Mouse (Mus musculus) gastrocnemius, postnatal 4 days (tissue): Measurements from ENCODE around the gene Sec31b. TPM values are rescaled to one million over a fixed set of nuclear protein-coding genes. Genes with fewer than 3 reads are reported as not detected.

Source experiments
- DNase-seq, 2 experiments: peaks; one replicate each; pipeline ENCODE4 v3.0.0; 2021 to 2022; ENCODE audit warnings: low spot score in 2 of 2, mixed read lengths in 2 of 2
- total RNA-seq, 2 experiments: library from RNA; stranded (reverse); gene quantifications; 2 replicates each; pipeline ENCODE4 v1.2.3; 2021

The Sec31b gene
- total RNA-seq, 2 experiments from 2014 or later: 3.1 to 3.3 TPM

- DNase-seq: no peak
Observed at GRCm38 (mm10) chr19:44537416-44537815, 8.2 kb downstream of the Sec31b start.

- no peak for DNase-seq
Observed at GRCm38 (mm10) chr19:44535376-44535775, 10.3 kb downstream of the Sec31b start.

GRCm38 (mm10) chr19:44530018-44530417, 15.6 kb downstream of the Sec31b start:
- DNase-seq: no peak

DNA sequence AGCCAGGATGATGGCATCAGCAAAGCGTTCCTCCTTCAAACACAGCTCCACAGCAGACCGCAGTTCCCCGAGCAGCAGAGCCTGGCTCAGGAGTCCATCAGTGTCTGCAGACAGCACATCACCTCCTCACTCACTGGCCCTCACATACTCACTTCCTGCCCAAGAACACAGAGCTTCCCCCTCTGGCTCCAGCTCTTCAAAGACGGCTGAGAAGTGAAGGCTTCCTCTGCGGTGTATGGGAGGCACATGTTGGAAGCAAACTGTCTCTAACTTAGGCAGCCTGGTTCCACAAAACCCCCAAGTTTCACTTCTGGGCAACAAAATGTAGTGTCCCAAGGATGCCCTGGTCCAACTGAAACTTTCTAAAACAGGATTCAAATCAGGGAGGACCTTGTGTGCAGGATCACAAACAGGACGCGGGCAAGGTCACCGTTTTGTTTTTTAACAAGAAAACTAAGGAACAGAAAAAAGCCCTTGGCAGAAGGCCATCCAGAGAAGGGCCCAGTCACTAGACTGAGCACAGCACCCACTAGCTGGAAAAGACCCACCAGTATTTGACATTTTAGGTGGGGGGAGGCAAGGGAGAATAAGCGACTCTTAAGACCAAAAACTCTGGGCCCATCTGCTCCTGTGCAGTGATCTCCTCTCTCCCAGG, 20.0 kb downstream of the Sec31b start:
- no peak for DNase-seq

DNA sequence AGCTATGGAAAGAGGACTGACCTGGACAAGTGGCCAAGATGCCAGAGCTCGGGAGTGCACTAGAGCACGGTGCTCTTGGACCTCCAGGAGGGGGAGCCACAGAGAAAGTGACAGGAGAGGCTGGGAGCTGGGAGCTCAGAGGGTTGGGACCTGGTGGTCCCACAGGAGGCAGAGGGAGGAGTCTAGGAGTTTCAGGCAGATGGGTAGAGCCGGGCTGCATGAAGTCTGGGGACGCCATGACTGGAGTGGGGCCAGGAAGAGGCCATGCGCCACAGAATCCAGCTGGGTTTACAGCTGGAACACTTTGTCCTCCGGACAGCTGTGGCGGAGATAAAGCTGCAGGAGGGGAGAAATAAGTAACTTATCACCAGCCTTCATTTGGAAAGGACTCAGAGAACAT, 26.5 kb downstream of the Sec31b start:
- peak in 1 of 2 experiments; percentile 35 for DNase-seq

DNA sequence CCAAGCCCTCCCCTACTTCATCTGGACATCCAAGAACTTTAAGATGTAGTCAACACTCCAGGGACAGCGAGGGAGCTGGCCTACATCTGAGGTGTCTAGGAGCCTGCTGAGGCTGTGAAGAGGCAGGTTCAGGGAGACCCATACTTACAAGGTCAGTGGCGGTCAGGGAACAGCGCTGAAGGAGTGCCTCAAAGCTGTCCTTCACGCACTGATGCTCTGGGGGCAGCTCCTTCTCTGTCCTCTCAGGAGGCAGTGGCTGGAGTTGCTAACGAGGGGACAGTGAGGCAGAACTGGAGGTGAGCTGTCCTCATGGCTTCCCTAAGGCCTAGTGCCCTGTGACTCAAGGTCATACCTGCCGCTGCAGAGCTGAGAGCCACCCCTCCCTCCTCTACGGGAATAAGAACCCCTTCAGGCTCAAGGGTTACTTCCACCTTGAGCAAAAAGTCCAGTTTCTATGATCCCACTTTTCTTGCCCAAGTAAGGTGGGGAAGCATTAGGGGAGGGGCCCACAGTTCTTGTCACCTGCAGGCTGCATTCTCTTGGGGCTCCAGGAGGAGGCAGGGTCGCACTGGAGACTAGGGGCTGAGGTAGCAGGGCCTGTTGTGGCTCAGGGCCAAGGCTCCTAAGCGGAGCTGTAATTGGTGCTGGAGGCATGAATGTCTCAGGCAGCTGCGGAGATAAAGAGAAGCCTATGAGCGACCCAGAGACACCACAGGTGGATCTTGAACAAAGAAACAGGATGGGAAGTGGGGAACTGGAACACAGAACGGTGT, 27.5 kb downstream of the Sec31b start:
- no peak for DNase-seq

- DNase-seq: no peak
Observed at GRCm38 (mm10) chr19:44515769-44516168, 29.9 kb downstream of the Sec31b start.

DNA sequence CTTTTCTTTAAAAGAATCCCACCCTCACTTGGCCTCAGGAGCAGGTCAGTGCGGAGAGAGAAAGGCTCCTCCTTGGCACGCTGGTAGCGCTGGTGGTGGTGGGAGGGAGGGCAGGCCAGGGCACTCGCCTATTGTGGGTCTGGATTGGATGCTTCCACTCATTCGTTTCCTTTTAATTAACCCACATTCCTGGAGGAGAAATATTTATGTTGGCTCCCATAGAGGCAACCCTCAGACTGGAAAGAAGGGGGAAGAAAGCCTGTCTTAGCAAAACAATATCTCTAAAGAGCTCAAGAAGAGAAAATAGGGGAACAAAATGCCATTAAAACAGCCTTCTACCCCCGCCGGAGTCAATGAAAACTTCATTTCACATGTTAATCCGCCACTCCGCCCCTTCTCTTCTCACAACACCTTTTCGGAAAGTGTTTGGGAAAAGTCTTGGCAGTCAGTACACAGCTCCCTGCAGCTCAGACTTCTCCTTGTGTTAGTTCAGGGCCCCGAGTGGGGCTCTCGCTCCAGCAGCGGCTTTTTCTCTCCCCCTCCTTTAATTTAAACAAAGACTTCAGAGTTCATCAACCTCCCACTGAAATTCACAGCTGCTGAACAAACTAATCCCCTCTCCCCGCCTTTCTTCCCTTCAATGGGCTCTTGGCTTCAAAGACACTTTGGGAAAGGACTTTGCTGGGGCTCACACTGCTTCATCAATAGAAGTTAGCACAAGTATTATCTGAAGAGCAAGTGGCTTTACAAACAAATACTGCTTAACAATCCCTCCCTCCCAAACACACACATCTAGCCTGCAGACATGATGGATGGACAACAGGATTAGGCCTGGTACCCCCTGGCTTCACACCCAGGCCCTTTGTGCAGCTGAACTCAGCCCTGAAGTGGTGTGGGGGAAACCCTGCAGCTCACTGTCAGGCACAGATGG, 30.9 kb downstream of the Sec31b start:
- no peak for DNase-seq

- no peak for DNase-seq
Observed at GRCm38 (mm10) chr19:44513921-44514482, 31.7 kb downstream of the Sec31b start.

DNA sequence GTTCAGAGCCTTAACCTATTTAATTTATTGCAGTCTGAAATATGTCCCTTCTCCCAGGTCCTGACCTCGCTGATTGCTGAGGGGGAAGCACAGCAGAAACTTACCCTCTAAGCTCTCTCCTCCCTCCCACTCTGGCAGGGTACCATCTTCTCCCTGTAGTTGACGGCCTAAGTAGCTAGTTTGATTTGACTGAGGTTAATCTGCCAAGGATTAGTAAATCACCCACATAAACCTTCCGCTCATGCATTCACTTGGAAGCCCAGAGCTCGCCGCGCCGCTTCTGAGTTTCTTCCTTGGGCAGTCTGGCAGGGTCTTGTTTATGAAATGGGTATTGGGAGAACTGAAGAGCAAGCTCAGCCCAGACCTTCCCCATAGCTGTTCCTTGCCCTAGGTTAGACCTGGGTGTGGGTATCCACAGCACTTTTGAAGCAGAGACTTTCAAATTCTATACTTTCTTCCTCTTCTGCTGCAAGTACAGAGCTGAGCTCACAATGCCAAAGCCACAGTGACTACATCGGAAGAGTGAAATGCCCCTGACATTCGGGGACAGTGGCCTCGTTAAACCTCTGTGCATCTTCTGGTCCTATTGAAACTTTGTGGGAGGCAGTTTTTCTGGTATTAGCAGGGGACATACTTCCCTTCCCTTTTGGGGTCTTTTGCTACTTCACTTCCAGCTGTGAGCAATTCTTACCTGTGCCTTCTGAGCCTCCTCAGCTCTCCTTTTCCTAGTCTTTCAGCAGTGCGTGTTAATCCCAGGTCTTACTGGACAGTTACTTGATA, 32.4 kb downstream of the Sec31b start:
- DNase-seq: no peak

GRCm38 (mm10) chr19:44512601-44513000, 33.1 kb downstream of the Sec31b start:
- DNase-seq: no peak

DNA sequence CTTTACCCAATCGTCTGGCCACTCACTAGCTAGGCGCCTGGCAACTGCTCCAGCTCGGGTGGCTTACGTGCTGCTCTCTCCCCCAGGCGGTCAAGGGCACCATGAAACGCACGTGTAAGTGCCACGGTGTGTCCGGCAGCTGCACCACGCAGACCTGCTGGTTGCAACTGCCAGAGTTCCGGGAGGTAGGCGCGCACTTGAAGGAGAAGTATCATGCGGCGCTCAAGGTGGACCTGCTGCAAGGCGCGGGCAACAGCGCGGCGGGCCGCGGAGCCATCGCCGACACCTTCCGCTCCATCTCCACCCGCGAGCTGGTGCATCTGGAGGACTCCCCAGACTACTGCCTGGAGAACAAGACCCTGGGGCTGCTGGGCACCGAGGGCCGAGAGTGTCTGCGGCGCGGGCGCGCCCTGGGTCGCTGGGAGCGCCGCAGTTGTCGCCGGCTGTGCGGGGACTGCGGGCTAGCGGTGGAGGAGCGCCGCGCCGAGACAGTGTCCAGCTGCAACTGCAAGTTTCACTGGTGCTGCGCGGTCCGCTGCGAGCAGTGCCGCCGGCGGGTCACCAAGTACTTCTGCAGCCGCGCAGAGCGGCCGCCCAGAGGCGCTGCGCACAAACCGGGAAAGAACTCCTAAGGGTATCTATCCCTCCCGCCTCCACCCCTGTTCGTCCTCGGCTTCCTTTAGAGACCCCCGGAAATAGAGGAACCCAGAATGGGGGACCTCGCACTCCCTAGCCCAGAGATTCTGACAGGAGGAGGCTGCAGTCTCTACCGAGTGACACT, 34.0 kb downstream of the Sec31b start:
- DNase-seq: peak in 1 of 2 experiments; percentile 38

DNA sequence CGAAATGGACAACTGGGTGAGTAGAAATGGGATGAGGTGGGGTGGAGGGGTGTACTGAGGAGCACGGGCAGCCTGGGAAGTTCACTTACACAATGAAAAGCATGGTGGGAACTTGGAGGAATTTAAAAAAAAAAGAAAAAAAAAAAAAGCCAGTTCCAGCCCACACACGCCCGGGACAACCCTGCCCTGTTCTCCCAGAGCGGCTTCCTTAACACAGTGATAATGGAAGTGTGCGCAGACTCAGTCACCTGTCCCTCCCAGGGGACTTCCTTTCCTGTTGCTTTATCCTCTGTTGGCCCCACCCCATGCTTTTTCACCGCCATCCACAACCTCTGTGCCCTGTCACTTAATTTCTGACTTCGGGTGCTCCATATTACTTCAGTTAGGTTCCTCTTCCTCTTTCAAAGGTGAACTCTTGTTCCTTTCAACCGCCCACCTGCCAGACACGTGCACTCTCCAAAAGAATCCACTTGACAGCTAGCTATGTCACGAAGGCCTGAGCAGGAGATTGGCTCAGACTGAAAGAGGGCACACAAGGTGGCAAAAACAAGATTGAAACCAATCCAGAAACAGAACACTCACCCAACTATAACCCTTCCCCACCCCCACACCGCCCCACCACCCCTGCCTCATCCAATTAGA, 35.0 kb downstream of the Sec31b start:
- no peak for DNase-seq

DNA sequence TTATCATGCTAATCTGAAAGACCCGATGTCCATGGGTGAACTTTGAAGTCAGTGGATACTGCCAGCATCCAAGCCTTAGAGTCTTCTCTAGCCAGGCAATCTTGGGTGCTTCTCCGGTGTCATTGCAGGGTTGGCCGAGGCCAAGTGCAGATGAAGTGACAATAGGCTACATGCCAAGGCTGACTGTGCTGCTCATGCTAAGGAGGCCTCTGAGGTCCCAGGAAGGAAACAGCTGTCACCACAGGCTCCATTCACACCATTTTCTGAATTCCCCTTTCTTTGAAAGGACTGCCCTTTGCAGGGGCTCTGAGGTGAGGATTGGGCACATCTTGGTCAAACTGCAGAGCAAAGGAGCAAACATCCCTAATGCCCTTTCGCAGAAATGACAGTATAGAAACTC, 42.9 kb downstream of the Sec31b start:
- no peak for DNase-seq

- DNase-seq: no peak
Observed at GRCm38 (mm10) chr19:44501925-44502324, 43.7 kb downstream of the Sec31b start.

GRCm38 (mm10) chr19:44500240-44500639, 45.4 kb downstream of the Sec31b start:
- no peak for DNase-seq

- DNase-seq: no peak
Observed at GRCm38 (mm10) chr19:44498936-44499335, 46.7 kb downstream of the Sec31b start.

GRCm38 (mm10) chr19:44496941-44497340, 48.7 kb downstream of the Sec31b start:
- no peak for DNase-seq

- DNase-seq: no peak
Observed at GRCm38 (mm10) chr19:44496511-44496910, 49.2 kb downstream of the Sec31b start.
